Mouse (Mus musculus): ENCODE measurements around the gene Capn11. TPM values are rescaled to one million over a fixed set of nuclear protein-coding genes. Genes with fewer than 3 reads are reported as not detected.

Gene Capn11
- polyA plus RNA-seq, 1 experiment from 2014 or later = 0.59 TPM

Other genes with a start within 250 kb of the Capn11 start
- gene Cdc5l, start 225.6 kb downstream of the Capn11 start, polyA plus RNA-seq (2016; fragmentation: Nextera tagmentation; extraction: Ambion mirVana) = 68.3 and 68.9 TPM in 2 replicates
- gene Spats1, start 183.9 kb downstream of the Capn11 start, polyA plus RNA-seq (2016; fragmentation: Nextera tagmentation; extraction: Ambion mirVana) = 0.33 and 1.1 TPM in 2 replicates
- gene Aars2, start 152.5 kb downstream of the Capn11 start, polyA plus RNA-seq (2016; fragmentation: Nextera tagmentation; extraction: Ambion mirVana) = 32.2 and 34.9 TPM in 2 replicates
- gene Tcte1, start 135.9 kb downstream of the Capn11 start, polyA plus RNA-seq (2016; fragmentation: Nextera tagmentation; extraction: Ambion mirVana) = 1.4 and 1.5 TPM in 2 replicates
- gene Tmem151b, start 109.6 kb downstream of the Capn11 start, polyA plus RNA-seq (2016; fragmentation: Nextera tagmentation; extraction: Ambion mirVana) = 4.1 and 6.8 TPM in 2 replicates
- gene Nfkbie, start 103.6 kb downstream of the Capn11 start, polyA plus RNA-seq (2016; fragmentation: Nextera tagmentation; extraction: Ambion mirVana) = 5.1 and 5.2 TPM in 2 replicates
- gene Slc35b2, start 95.5 kb downstream of the Capn11 start, polyA plus RNA-seq (2016; fragmentation: Nextera tagmentation; extraction: Ambion mirVana) = 102 and 105 TPM in 2 replicates
- gene Hsp90ab1, start 86.1 kb downstream of the Capn11 start, polyA plus RNA-seq (2016; fragmentation: Nextera tagmentation; extraction: Ambion mirVana) = 2,007 and 2,405 TPM in 2 replicates
- 40.3 and 41.6 TPM in 2 replicates for gene Slc29a1, start 59.7 kb downstream of the Capn11 start, polyA plus RNA-seq (2016; fragmentation: Nextera tagmentation; extraction: Ambion mirVana)
- gene Mymx, start 57.2 kb downstream of the Capn11 start, polyA plus RNA-seq (2016; fragmentation: Nextera tagmentation; extraction: Ambion mirVana) = 1.2 TPM in 1 of 2 replicates, not detected in the other
- gene Mrpl14, start 27.0 kb upstream of the Capn11 start, polyA plus RNA-seq (2016; fragmentation: Nextera tagmentation; extraction: Ambion mirVana) = 160 and 167 TPM in 2 replicates
- gene Tmem63b, start 27.6 kb upstream of the Capn11 start, polyA plus RNA-seq (2016; fragmentation: Nextera tagmentation; extraction: Ambion mirVana) = 35.5 and 36.1 TPM in 2 replicates
- 0.33 TPM in 1 of 2 replicates, not detected in the other for gene 1600014C23Rik, start 74.5 kb upstream of the Capn11 start, polyA plus RNA-seq (2016; fragmentation: Nextera tagmentation; extraction: Ambion mirVana)